Mouse (Mus musculus): ENCODE results near the gene Pla2g3. TPM values are rescaled to one million over a fixed set of nuclear protein-coding genes. Genes with fewer than 3 reads are reported as not detected.
A peak's percentile ranks its signal among the peaks of the same experiment; 100 is the strongest.

Gene Pla2g3
- polyA plus RNA-seq, 1 experiment from 2014 or later, result 0.45 TPM

- Histone ChIP-seq H3K9me3 (no peaks in the 10 kb centered on the region), H3K4me3 (replicated peaks) (no peak overlapping the region), H3K27me3 (replicated peaks) (no peaks in the 10 kb centered on the region), H3K4me2 (replicated peaks) (no peak overlapping the region), H3K9ac (no peak overlapping the region), H3K36me3 (peaks cover 75% of the 10 kb centered on the region), H3K4me1 (replicated peaks) (no peaks in the 10 kb centered on the region), H3K27ac (no peak overlapping the region)
- no peak for ATAC-seq
- WGBS, result 88% methylated on average over 9 of the region's 9 CpGs
These were observed 38.1 kb downstream of the Pla2g3 start for GRCm38 (mm10) chr11:3526207-3526606.

- 94% methylated on average over 24 of the region's 24 CpGs for WGBS
- H3K4me3 ChIP-seq (replicated peaks), result no peak overlapping the region
- H3K27me3 ChIP-seq (replicated peaks), result no peaks in the 10 kb centered on the region
- no peaks in the 10 kb centered on the region for H3K9me3 ChIP-seq
- no peak overlapping the region for H3K9ac ChIP-seq
- no peaks in the 10 kb centered on the region for H3K4me1 ChIP-seq (replicated peaks)
- ATAC-seq, result no peak
- H3K4me2 ChIP-seq (replicated peaks), result no peak overlapping the region
- no peak overlapping the region for H3K27ac ChIP-seq
- peaks cover 77% of the 10 kb centered on the region for H3K36me3 ChIP-seq
These were observed 39.1 kb downstream of the Pla2g3 start for GRCm38 (mm10) chr11:3526979-3527738.

GRCm38 (mm10) chr11:3527766-3528165 is 39.7 kb downstream of the Pla2g3 start:
- Histone ChIP-seq H3K27me3 (replicated peaks) (no peaks in the 10 kb centered on the region), H3K4me1 (replicated peaks) (no peaks in the 10 kb centered on the region), H3K9ac (no peak overlapping the region), H3K27ac (no peak overlapping the region), H3K36me3 (peaks cover 71% of the 10 kb centered on the region), H3K4me3 (replicated peaks) (no peak overlapping the region), H3K4me2 (replicated peaks) (no peak overlapping the region), H3K9me3 (no peaks in the 10 kb centered on the region)
- 82% methylated on average over 8 of the region's 8 CpGs for WGBS
- no peak for ATAC-seq

- Histone ChIP-seq H3K27me3 (replicated peaks) (no peaks in the 10 kb centered on the region), H3K4me3 (replicated peaks) (no peak overlapping the region), H3K4me1 (replicated peaks) (no peaks in the 10 kb centered on the region), H3K27ac (no peak overlapping the region), H3K9me3 (no peaks in the 10 kb centered on the region), H3K36me3 (peaks cover 67% of the 10 kb centered on the region), H3K9ac (no peak overlapping the region), H3K4me2 (replicated peaks) (no peak overlapping the region)
- 89% methylated on average over 6 of the region's 6 CpGs for WGBS
- ATAC-seq, result no peak
These were observed 40.1 kb downstream of the Pla2g3 start for GRCm38 (mm10) chr11:3528208-3528607.

GRCm38 (mm10) chr11:3529476-3530252 is 41.6 kb downstream of the Pla2g3 start:
- Histone ChIP-seq H3K36me3 (peaks cover 64% of the 10 kb centered on the region), H3K9me3 (no peaks in the 10 kb centered on the region), H3K27me3 (replicated peaks) (no peaks in the 10 kb centered on the region), H3K27ac (no peak overlapping the region), H3K9ac (no peak overlapping the region), H3K4me1 (replicated peaks) (no peaks in the 10 kb centered on the region), H3K4me2 (replicated peaks) (no peak overlapping the region), H3K4me3 (replicated peaks) (no peak overlapping the region)
- ATAC-seq, result no peak
- WGBS, result 74% methylated on average over 20 of the region's 20 CpGs

- 92% methylated on average over 3 of the region's 3 CpGs for whole genome bisulfite sequencing
- Histone ChIP-seq H3K27me3 (replicated peaks) (no peaks in the 10 kb centered on the region), H3K27ac (no peak overlapping the region), H3K4me1 (replicated peaks) (peaks cover 7% of the 10 kb centered on the region), H3K4me3 (replicated peaks) (no peak overlapping the region), H3K4me2 (replicated peaks) (no peak overlapping the region), H3K36me3 (peaks cover 54% of the 10 kb centered on the region), H3K9ac (no peak overlapping the region), H3K9me3 (no peaks in the 10 kb centered on the region)
- no peak for ATAC-seq
These were observed 42.6 kb downstream of the Pla2g3 start for GRCm38 (mm10) chr11:3530731-3531130.

GRCm38 (mm10) chr11:3531634-3532033 is 43.5 kb downstream of the Pla2g3 start:
- Histone ChIP-seq H3K27ac (no peak overlapping the region), H3K4me2 (replicated peaks) (no peak overlapping the region), H3K9ac (no peak overlapping the region), H3K4me1 (replicated peaks) (peaks cover 16% of the 10 kb centered on the region), H3K9me3 (no peaks in the 10 kb centered on the region), H3K4me3 (replicated peaks) (no peak overlapping the region), H3K27me3 (replicated peaks) (no peaks in the 10 kb centered on the region), H3K36me3 (peaks cover 46% of the 10 kb centered on the region)
- WGBS, result 84% methylated on average over 6 of the region's 6 CpGs
- no peak for ATAC-seq

- Histone ChIP-seq H3K36me3 (peaks cover 40% of the 10 kb centered on the region), H3K4me1 (replicated peaks) (peaks cover 23% of the 10 kb centered on the region), H3K27ac (no peak overlapping the region), H3K9ac (no peak overlapping the region), H3K4me3 (replicated peaks) (no peak overlapping the region), H3K4me2 (replicated peaks) (no peak overlapping the region), H3K27me3 (replicated peaks) (no peaks in the 10 kb centered on the region), H3K9me3 (no peaks in the 10 kb centered on the region)
- ATAC-seq, result no peak
- 87% methylated on average over 16 of the region's 16 CpGs for WGBS
These were observed 44.2 kb downstream of the Pla2g3 start for GRCm38 (mm10) chr11:3532101-3532931.

- no peak for ATAC-seq
- peaks cover 30% of the 10 kb centered on the region for H3K4me1 ChIP-seq (replicated peaks)
- no peak overlapping the region for H3K4me2 ChIP-seq (replicated peaks)
- no peaks in the 10 kb centered on the region for H3K27me3 ChIP-seq (replicated peaks)
- no peak overlapping the region for H3K27ac ChIP-seq
- H3K36me3 ChIP-seq, result peaks cover 30% of the 10 kb centered on the region
- no peak overlapping the region for H3K4me3 ChIP-seq (replicated peaks)
- H3K9me3 ChIP-seq, result no peaks in the 10 kb centered on the region
- 90% methylated on average over 17 of the region's 17 CpGs for whole genome bisulfite sequencing
- no peak overlapping the region for H3K9ac ChIP-seq
These were observed 45.4 kb downstream of the Pla2g3 start for GRCm38 (mm10) chr11:3533406-3533932.

- peak overlapping the region; percentile 50 for H3K4me3 ChIP-seq (replicated peaks)
- no peak for ATAC-seq
- H3K9me3 ChIP-seq, result no peaks in the 10 kb centered on the region
These were observed 46.9 kb downstream of the Pla2g3 start for GRCm38 (mm10) chr11:3534956-3535355.

GRCm38 (mm10) chr11:3535406-3535986 is 47.4 kb downstream of the Pla2g3 start:
- Histone ChIP-seq H3K27me3 (replicated peaks) (no peaks in the 10 kb centered on the region), H3K9me3 (no peaks in the 10 kb centered on the region), H3K9ac (peak overlapping the region; percentile 63), H3K4me1 (replicated peaks) (peaks cover 30% of the 10 kb centered on the region), H3K4me2 (replicated peaks) (peak overlapping the region; percentile 90), H3K36me3 (peaks cover 18% of the 10 kb centered on the region), H3K4me3 (replicated peaks) (peak overlapping the region; percentile 50), H3K27ac (peak overlapping the region; percentile 96)
- peak; percentile 86 for ATAC-seq
- WGBS, result under 1% methylated on average over 36 of the region's 36 CpGs

More at GRCm38 (mm10) chr11:3534956-3535355, 46.9 kb downstream of the Pla2g3 start:
- H3K4me1 ChIP-seq (replicated peaks), result peaks cover 30% of the 10 kb centered on the region
- peaks cover 19% of the 10 kb centered on the region for H3K36me3 ChIP-seq
- no peaks in the 10 kb centered on the region for H3K27me3 ChIP-seq (replicated peaks)
- peak overlapping the region; percentile 63 for H3K9ac ChIP-seq
- 17% methylated on average over 8 of the region's 8 CpGs for WGBS
- H3K4me2 ChIP-seq (replicated peaks), result peak overlapping the region; percentile 90
- H3K27ac ChIP-seq, result peak overlapping the region; percentile 96
